Mouse (Mus musculus): ENCODE measurements around the gene Krcc1.

Krcc1 gene

GRCm38 (mm10) chr6:71332236-71332965, 60.9 kb downstream of the Krcc1 start:
- peak; percentile 59 to 67 for DNase-seq

- peak; percentile 64 to 73 for DNase-seq
These were observed 61.6 kb downstream of the Krcc1 start for GRCm38 (mm10) chr6:71333031-71333430.

GRCm38 (mm10) chr6:71333578-71334273, 62.2 kb downstream of the Krcc1 start:
- DNase-seq = peak; percentile 69 to 82
